Mouse (Mus musculus) embryo, embryonic 10.5 days (tissue): ENCODE measurements around the gene Mbd4.

ENCODE experiments used
- DNase-seq: peaks from one replicate; pipeline ENCODE4 v3.0.0-alpha.2; 2015; ENCODE audit warnings: low spot score

The Mbd4 gene

GRCm38 (mm10) chr6:115808488-115809231, 44.5 kb downstream of the Mbd4 start, which contains the start of gene Rpl32:
TSS of gene Rpl32 (minus strand) at chr6:115808747.
- peak; percentile 95 for DNase-seq

DNA sequence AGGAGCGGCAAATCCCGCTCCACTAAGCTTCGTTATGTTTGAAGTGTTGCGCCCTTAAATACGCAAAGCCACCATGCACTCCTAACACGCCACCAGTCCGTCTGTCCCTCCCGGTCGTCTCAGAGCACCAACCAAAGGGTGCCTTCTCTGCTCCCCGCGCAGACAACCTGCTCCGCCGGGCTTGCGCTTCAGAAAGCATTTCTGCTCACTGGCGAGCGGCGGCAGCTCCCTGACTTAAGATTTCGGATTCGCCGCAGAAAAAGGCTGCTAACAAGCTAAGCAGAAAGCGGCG, 45.0 kb downstream of the Mbd4 start:
- DNase-seq = no peak

GRCm38 (mm10) chr6:115807464-115808195, 45.5 kb downstream of the Mbd4 start:
- DNase-seq = peak; percentile 42

- peak; percentile 22 for DNase-seq
These were observed 48.6 kb downstream of the Mbd4 start for GRCm38 (mm10) chr6:115804432-115805192.

- peak; percentile 85 for DNase-seq
These were observed 49.4 kb downstream of the Mbd4 start for GRCm38 (mm10) chr6:115803541-115804382.

GRCm38 (mm10) chr6:115801811-115802210, 51.4 kb downstream of the Mbd4 start:
- no peak for DNase-seq

DNA sequence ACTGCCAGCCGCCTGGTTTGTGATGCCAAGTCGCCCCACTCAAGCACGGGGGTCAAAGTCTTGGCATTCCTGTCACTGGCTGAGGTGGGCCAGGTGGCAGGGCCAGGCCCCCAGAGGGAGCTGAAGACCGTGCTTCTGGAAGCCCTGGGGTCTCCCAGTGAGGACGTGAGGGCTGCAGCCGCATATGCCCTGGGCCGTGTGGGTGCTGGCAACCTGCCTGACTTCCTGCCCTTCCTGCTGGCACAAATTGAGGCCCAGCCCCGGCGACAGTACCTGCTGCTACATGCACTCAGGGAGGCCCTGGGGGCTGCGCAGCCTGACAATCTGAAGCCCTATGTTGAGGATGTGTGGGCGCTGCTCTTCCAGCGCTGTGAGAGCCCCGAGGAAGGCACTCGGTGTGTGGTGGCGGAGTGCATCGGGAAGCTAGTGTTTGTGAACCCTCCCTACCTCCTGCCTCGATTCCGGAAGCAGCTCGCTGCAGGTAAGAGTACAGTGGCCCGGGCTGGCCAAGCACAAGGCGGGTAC, 60.4 kb downstream of the Mbd4 start:
- no peak for DNase-seq

GRCm38 (mm10) chr6:115791842-115792686, 61.1 kb downstream of the Mbd4 start:
- no peak for DNase-seq

- no peak for DNase-seq
These were observed 62.2 kb downstream of the Mbd4 start for GRCm38 (mm10) chr6:115791016-115791415.
